Mouse (Mus musculus) spleen, adult 2 months (tissue): ENCODE measurements around the gene Sorbs2.

Experiments
- CTCF ChIP-seq: fragments of 200-500 bp; IDR thresholded peaks from 2 replicates; pipeline ENCODE4 v1.5.1; 2011; ENCODE audit warnings: mild to moderate bottlenecking, inconsistent platforms; ENCODE audit not compliant: insufficient read depth, insufficient read length, insufficient replicate concordance; ENCODE audit errors: extremely low read depth
- POLR2A ChIP-seq: fragments of 200-500 bp; IDR thresholded peaks from 2 replicates; pipeline ENCODE4 v1.6.1; 2011; ENCODE audit warnings: low read depth, low read length, inconsistent platforms

GRCm38 (mm10) chr8:45876397-45876796, 368.8 kb downstream of the Sorbs2 start:
- TF ChIP-seq CTCF (no peak), POLR2A (no peak)
